Mouse (Mus musculus) midbrain, embryonic 11.5 days (tissue): ENCODE results near the gene Miox. TPM values are rescaled to one million over a fixed set of nuclear protein-coding genes. Genes with fewer than 3 reads are reported as not detected.
A peak's percentile ranks its signal among the peaks of the same experiment; 100 is the strongest.

Source experiments
- ATAC-seq: fragments of 200-750 bp; cut with Nextera tagmentation; 2 replicates; pipeline ENCODE4 v1.8.0; 2017; ENCODE audit warnings: moderate TSS enrichment, moderate library complexity; ENCODE audit not compliant: low FRiP score
- DNase-seq: peaks from one replicate; pipeline ENCODE4 v3.0.0; 2015; ENCODE audit warnings: low spot score; ENCODE audit errors: missing footprints
- H3K27ac ChIP-seq: fragments of 300-500 bp; sonication (generic); 2 replicates; pipeline ENCODE4 v1.5.1; 2014; ENCODE audit warnings: low read depth, low read length
- H3K27me3 ChIP-seq: fragments of 300-500 bp; sonication (generic); 2 replicates; pipeline ENCODE4 v1.6.1; 2014; ENCODE audit warnings: mild to moderate bottlenecking, low read length, moderate library complexity, mixed read lengths; ENCODE audit not compliant: control insufficient read depth, insufficient read depth
- H3K36me3 ChIP-seq: fragments of 300-500 bp; sonication (generic); 2 replicates; pipeline ENCODE4 v1.6.1; 2014; ENCODE audit warnings: mild to moderate bottlenecking, low read length, moderate library complexity, mixed read lengths; ENCODE audit not compliant: control insufficient read depth, insufficient read depth
- H3K4me1 ChIP-seq: fragments of 300-500 bp; sonication (generic); 2 replicates; pipeline ENCODE4 v1.6.1; 2014; ENCODE audit warnings: low read length; ENCODE audit not compliant: control insufficient read depth, insufficient read depth
- H3K4me2 ChIP-seq: fragments of 300-500 bp; sonication (generic); 2 replicates; pipeline ENCODE4 v1.6.1; 2014; ENCODE audit warnings: mild to moderate bottlenecking, moderate library complexity
- H3K4me3 ChIP-seq: fragments of 300-500 bp; sonication (generic); 2 replicates; pipeline ENCODE4 v1.5.1; 2014; ENCODE audit warnings: low read depth, low read length
- H3K9ac ChIP-seq: fragments of 300-500 bp; sonication (generic); 2 replicates; pipeline ENCODE4 v1.6.1; 2014; ENCODE audit warnings: low read length
- H3K9me3 ChIP-seq: fragments of 300-500 bp; sonication (generic); 2 replicates; pipeline ENCODE4 v1.6.1; 2016; ENCODE audit warnings: low read length; ENCODE audit not compliant: control insufficient read depth
- WGBS: fragments of 180-500 bp; shearing (Covaris S2); extraction: QIAGEN DNeasy Blood & Tissue Kit; methylation state at CpG from one replicate; pipeline ENCODE4 v1.1.7; 2014; 5-methylcytosine and 5-hydroxymethylcytosine counted together
- polyA plus RNA-seq: library from polyadenylated mRNA; unstranded; fragments of >200 nt; fragmentation: Nextera tagmentation; extraction: Ambion mirVana; gene quantifications from 2 replicates; pipeline ENCODE4 v1.2.1, GENCODE M21; 2014

Gene Miox
- polyA plus RNA-seq, 1 experiment from 2014 or later = not detected

DNA sequence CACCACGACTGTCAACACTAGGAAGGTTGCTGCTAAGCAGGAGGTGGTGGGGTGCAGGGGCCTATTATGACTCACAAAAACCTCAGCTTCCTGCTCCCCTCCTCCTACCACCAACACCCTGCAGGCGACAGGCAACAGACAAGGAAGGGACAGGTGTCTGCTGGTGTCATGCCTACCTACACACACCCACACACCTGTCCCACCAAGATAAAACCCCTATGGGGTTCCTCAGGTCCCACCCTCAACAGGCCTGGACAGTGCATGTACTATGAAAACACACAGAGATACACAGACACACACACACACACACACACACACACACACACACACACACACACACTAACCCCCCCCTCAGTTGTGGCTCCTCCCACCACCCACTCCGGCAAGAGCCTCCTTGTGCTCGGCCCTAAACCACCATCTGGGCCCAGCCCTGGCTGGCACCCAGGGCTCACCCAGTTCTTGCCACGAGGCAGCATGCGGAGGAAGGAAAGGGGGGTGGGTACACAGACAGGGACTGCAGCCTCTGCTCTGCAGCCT, 24.2 kb upstream of the Miox start:
- Histone ChIP-seq H3K27ac (no peak overlapping the region), H3K27me3 (no peaks in the 10 kb centered on the region), H3K4me3 (no peak overlapping the region), H3K9ac (no peak overlapping the region), H3K9me3 (no peaks in the 10 kb centered on the region), H3K36me3 (peaks cover 13% of the 10 kb centered on the region), H3K4me1 (peaks cover 20% of the 10 kb centered on the region), H3K4me2 (no peak overlapping the region)
- no peak for DNase-seq
- no peak for ATAC-seq
- 81% methylated on average over 6 of the region's 6 CpGs for WGBS

DNA sequence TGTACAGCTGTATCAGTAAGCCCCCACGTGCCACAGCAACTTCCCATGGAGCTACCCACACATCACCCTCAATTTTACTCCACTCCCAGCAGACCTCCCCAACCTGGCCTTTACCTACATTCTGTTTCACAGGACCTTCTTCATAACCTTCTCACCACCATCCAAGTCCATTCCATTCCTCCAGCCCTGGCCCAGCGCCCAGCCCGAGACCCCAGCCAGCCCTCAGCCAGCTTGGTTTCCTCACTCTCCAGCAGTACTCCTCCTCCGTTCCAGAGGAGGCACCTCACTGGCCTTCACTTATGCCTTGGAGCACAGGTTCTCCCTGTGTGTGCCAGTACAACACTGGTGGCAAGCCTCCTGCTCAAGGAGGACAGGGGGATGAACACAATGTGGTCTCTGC, 20.8 kb upstream of the Miox start:
- no peaks in the 10 kb centered on the region for H3K27me3 ChIP-seq
- no peak overlapping the region for H3K9ac ChIP-seq
- H3K36me3 ChIP-seq = no peaks in the 10 kb centered on the region
- no peak overlapping the region for H3K4me3 ChIP-seq
- H3K4me1 ChIP-seq = peaks cover 20% of the 10 kb centered on the region
- ATAC-seq (no peak), DNase-seq (no peak)
- H3K27ac ChIP-seq = no peak overlapping the region
- H3K4me2 ChIP-seq = no peak overlapping the region
- WGBS = 86% methylated on average over 4 of the region's 4 CpGs
- H3K9me3 ChIP-seq = no peaks in the 10 kb centered on the region

DNA sequence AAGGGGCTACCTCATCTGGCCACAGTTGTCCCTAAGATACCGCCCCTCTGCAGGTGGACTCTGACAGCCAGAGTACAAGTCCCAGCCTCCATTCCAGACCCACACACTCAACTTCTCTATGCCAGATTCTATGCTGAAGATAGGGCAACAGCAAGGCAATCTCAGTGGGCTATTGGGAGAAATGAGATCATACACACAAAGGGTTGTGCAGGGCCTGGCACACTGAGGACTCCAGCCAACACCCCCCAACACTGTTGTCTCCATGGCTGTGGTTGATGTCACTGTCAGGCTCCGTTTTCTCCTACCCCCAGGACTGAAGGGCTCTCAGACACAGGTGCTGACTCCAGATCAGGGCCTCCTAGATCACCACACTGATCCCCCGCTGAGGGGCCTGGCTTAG, 20.1 kb upstream of the Miox start:
- DNase-seq (no peak), ATAC-seq (no peak)
- Histone ChIP-seq H3K27me3 (no peaks in the 10 kb centered on the region), H3K4me1 (peaks cover 20% of the 10 kb centered on the region), H3K4me2 (peak overlapping the region; percentile 67), H3K9ac (peak overlapping the region; percentile 91), H3K9me3 (no peaks in the 10 kb centered on the region), H3K36me3 (no peaks in the 10 kb centered on the region), H3K27ac (no peak overlapping the region), H3K4me3 (peak overlapping the region; percentile 98)
- 34% methylated on average over 3 of the region's 3 CpGs for WGBS

GRCm38 (mm10) chr15:89314511-89315189, 19.5 kb upstream of the Miox start:
- H3K36me3 ChIP-seq = no peaks in the 10 kb centered on the region
- no peaks in the 10 kb centered on the region for H3K9me3 ChIP-seq
- peak overlapping the region; percentile 98 for H3K4me3 ChIP-seq
- peak overlapping the region; percentile 91 for H3K9ac ChIP-seq
- under 1% methylated on average over 54 of the region's 58 CpGs for WGBS
- H3K27ac ChIP-seq = no peak overlapping the region
- H3K4me2 ChIP-seq = peak overlapping the region; percentile 67
- peaks cover 20% of the 10 kb centered on the region for H3K4me1 ChIP-seq
- H3K27me3 ChIP-seq = no peaks in the 10 kb centered on the region
- ATAC-seq (peak; percentile 51; the same call in 1 of the 2 replicates), DNase-seq (peak; percentile 90)

DNA sequence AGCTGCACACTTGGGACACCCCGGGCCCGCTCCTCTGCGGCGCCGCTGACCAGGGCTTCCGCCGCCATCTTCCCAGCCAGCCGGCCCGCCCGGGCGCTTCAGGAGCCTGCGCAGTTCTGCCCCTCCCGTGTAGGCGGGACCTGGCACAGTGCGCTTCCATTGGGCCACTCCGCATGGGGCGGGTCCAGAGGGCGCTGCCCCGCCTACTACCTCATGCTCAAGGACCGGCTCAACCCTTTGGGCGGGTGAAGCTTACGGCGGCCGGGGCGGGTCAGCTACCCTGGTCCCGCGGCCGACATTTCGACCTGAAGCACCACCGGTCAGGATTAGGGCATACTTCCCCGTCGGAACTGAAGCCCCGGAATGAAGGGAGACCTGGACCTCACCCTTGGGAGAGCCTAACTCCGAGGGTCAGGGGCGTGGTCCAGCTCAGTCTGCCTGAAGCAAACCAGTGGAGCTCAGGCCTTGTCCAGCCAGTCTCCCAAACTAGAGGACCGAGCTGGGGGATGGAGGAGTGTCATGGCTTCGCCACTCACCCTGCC, 18.9 kb upstream of the Miox start, which contains the start of gene Sbf1:
Gene Sbf1 (minus strand): TSS at position 122 of the 542 bp plus-strand sequence.
- DNase-seq = peak; percentile 99
- ATAC-seq = peak; percentile 100
- no peaks in the 10 kb centered on the region for H3K36me3 ChIP-seq
- H3K4me1 ChIP-seq = peaks cover 20% of the 10 kb centered on the region
- H3K9me3 ChIP-seq = no peaks in the 10 kb centered on the region
- H3K9ac ChIP-seq = peak within 1 kb of the TSS; percentile 91
- peak within 1 kb of the TSS; percentile 67 for H3K4me2 ChIP-seq
- no peak within 1 kb of the TSS for H3K27ac ChIP-seq
- no peaks in the 10 kb centered on the region for H3K27me3 ChIP-seq
- H3K4me3 ChIP-seq = peak within 1 kb of the TSS; percentile 98
- WGBS = under 1% methylated on average over 36 of the region's 37 CpGs

DNA sequence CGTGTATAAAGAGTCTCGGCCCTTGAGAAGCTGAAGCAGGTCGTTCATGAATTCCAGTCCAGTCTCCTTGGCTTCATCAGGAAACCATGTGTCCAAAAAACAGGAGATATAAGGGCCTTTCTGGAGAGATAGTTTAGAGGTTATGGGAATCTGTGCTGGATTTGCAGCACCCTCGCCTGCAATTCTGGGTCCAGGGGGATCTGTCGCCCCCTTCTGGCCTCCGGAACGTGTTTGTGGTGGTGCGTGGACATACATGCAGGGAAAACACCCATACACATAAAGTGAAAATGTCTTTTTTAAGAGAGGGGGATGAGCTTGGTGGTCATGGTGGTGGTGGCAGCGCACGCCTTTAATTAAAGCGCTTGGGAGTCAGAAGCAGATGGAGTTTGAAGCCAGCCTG, 18.1 kb upstream of the Miox start:
- Histone ChIP-seq H3K9ac (no peak overlapping the region), H3K9me3 (no peaks in the 10 kb centered on the region), H3K4me3 (no peak overlapping the region), H3K4me1 (peaks cover 20% of the 10 kb centered on the region), H3K4me2 (no peak overlapping the region), H3K36me3 (no peaks in the 10 kb centered on the region), H3K27me3 (no peaks in the 10 kb centered on the region), H3K27ac (no peak overlapping the region)
- ATAC-seq = no peak
- 59% methylated on average over 11 of the region's 11 CpGs for WGBS
- no peak for DNase-seq

DNA sequence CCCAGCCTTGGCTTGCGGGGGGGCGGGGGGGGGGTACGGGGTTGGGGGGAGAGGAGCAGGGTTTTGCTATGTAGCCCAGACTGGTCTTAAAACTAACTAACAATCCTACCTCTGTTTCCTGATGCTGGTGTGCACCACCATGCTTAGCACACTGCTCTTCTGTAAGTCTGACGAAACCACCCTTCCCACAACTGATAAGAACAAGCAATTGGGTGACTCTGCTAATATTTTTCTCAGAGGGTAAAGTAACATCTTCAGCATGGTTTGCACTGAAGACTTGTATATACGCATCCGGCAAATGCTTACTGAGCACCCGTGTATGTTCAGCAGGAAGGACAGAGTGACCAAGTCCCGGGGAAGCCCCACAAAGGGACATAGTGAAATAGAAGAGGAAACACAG, 12.9 kb upstream of the Miox start:
- 81% methylated on average over 8 of the region's 8 CpGs for WGBS
- Histone ChIP-seq H3K4me1 (no peaks in the 10 kb centered on the region), H3K27ac (no peak overlapping the region), H3K27me3 (no peaks in the 10 kb centered on the region), H3K36me3 (no peaks in the 10 kb centered on the region), H3K9ac (no peak overlapping the region), H3K9me3 (no peaks in the 10 kb centered on the region), H3K4me3 (no peak overlapping the region), H3K4me2 (no peak overlapping the region)
- no peak for ATAC-seq
- no peak for DNase-seq

GRCm38 (mm10) chr15:89322670-89323522, 11.3 kb upstream of the Miox start, which contains the start of gene Adm2:
Gene Adm2 (plus strand): TSS chr15:89322720.
- ATAC-seq = no peak
- DNase-seq = no peak
- Histone ChIP-seq H3K36me3 (no peaks in the 10 kb centered on the region), H3K9ac (no peak within 1 kb of the TSS), H3K4me1 (no peaks in the 10 kb centered on the region), H3K4me3 (no peak within 1 kb of the TSS), H3K4me2 (peak within 1 kb of the TSS; percentile 26), H3K9me3 (no peaks in the 10 kb centered on the region), H3K27ac (no peak within 1 kb of the TSS), H3K27me3 (no peaks in the 10 kb centered on the region)
- 9% methylated on average over 26 of the region's 26 CpGs for WGBS

DNA sequence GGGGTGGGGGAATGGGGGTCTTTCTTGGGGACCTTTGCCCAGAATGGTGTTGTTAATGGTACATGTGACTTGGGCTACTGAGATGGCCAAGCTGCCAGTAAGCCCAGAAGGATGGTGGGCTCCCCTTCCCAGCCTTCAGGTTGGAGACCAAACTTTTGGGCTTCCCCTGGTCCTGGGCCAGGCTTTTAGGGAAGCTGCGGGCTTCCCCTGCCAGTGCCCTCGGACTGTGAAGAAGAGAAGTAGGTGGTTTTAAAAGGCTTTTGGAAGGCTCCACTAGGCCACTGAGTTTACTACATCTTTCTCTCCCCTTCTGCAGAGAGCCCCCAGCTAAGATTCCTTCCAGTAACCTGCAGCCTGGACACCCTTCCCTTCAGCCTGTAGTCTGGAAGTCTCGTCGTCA, 10.5 kb upstream of the Miox start:
- Histone ChIP-seq H3K27me3 (no peaks in the 10 kb centered on the region), H3K27ac (no peak overlapping the region), H3K36me3 (no peaks in the 10 kb centered on the region), H3K4me2 (no peak overlapping the region), H3K4me3 (no peak overlapping the region), H3K4me1 (no peaks in the 10 kb centered on the region), H3K9me3 (no peaks in the 10 kb centered on the region), H3K9ac (no peak overlapping the region)
- DNase-seq = no peak
- 78% methylated on average over 4 of the region's 4 CpGs for WGBS
- no peak for ATAC-seq
